Mouse (Mus musculus) neural tube, embryonic 14.5 days (tissue): ENCODE data around the gene Pla2r1. TPM values are rescaled to one million over a fixed set of nuclear protein-coding genes. Genes with fewer than 3 reads are reported as not detected.

Experiments
- ATAC-seq: fragments of 200-750 bp; cut with Nextera tagmentation; 2 replicates; pipeline ENCODE4 v1.8.0; 2017; ENCODE audit warnings: low read depth, mild to moderate bottlenecking, moderate TSS enrichment, moderate library complexity
- H3K27ac ChIP-seq: fragments of 300-500 bp; sonication (generic); 2 replicates; pipeline ENCODE4 v1.5.1; 2014; ENCODE audit warnings: low read depth, mild to moderate bottlenecking, control low read depth, low read length, moderate library complexity, mixed read lengths
- H3K27me3 ChIP-seq: fragments of 300-500 bp; sonication (generic); 2 replicates; pipeline ENCODE4 v1.6.1; 2014; ENCODE audit warnings: low read length; ENCODE audit not compliant: control insufficient read depth, insufficient read depth
- H3K36me3 ChIP-seq: fragments of 300-500 bp; sonication (generic); 2 replicates; pipeline ENCODE4 v1.6.1; 2014; ENCODE audit warnings: low read length, mixed read lengths; ENCODE audit not compliant: control insufficient read depth, insufficient read depth
- H3K4me1 ChIP-seq: fragments of 300-500 bp; sonication (generic); 2 replicates; pipeline ENCODE4 v1.6.1; 2014; ENCODE audit warnings: low read length; ENCODE audit not compliant: control insufficient read depth, insufficient read depth
- H3K4me2 ChIP-seq: fragments of 300-500 bp; sonication (generic); 2 replicates; pipeline ENCODE4 v1.6.1; 2014; ENCODE audit warnings: mild to moderate bottlenecking, low read depth, low read length, control low read depth
- H3K4me3 ChIP-seq: fragments of 300-500 bp; sonication (generic); 2 replicates; pipeline ENCODE4 v1.5.1; 2014; ENCODE audit warnings: low read depth, low read length, control low read depth, mixed read lengths
- H3K9ac ChIP-seq: fragments of 300-500 bp; sonication (generic); replicated peaks from 2 replicates; pipeline ENCODE4 v1.6.1; 2014; ENCODE audit warnings: low read depth, mild to moderate bottlenecking, control low read depth, low read length, mixed read lengths
- H3K9me3 ChIP-seq: fragments of 300-500 bp; sonication (generic); 2 replicates; pipeline ENCODE4 v1.6.1; 2016; ENCODE audit warnings: low read length; ENCODE audit not compliant: control insufficient read depth
- WGBS: fragments of 180-500 bp; shearing (Covaris S2); extraction: QIAGEN DNeasy Blood & Tissue Kit; methylation state at CpG from one replicate; pipeline ENCODE4 v1.1.7; 2014; 5-methylcytosine and 5-hydroxymethylcytosine counted together
- polyA plus RNA-seq: library from polyadenylated mRNA; unstranded; fragments of >200 nt; fragmentation: Nextera tagmentation; extraction: Ambion mirVana; gene quantifications from 2 replicates; pipeline ENCODE4 v1.2.1, GENCODE M21; 2014

Pla2r1 gene
- polyA plus RNA-seq, 1 experiment from 2014 or later = 0.51 TPM

GRCm38 (mm10) chr2:60514863-60515262, 38.2 kb downstream of the Pla2r1 start:
- H3K36me3 ChIP-seq = no peaks in the 10 kb centered on the region
- H3K4me3 ChIP-seq = no peak overlapping the region
- H3K4me1 ChIP-seq = no peaks in the 10 kb centered on the region
- H3K9ac ChIP-seq = no peak overlapping the region
- no peak for ATAC-seq
- H3K9me3 ChIP-seq = no peaks in the 10 kb centered on the region
- no peaks in the 10 kb centered on the region for H3K27me3 ChIP-seq
- no peak overlapping the region for H3K4me2 ChIP-seq
- 71% methylated on average over 4 of the region's 4 CpGs for WGBS
- no peak overlapping the region for H3K27ac ChIP-seq

GRCm38 (mm10) chr2:60510718-60511117, 42.4 kb downstream of the Pla2r1 start:
- Histone ChIP-seq H3K4me2 (no peak overlapping the region), H3K36me3 (no peaks in the 10 kb centered on the region), H3K27me3 (no peaks in the 10 kb centered on the region), H3K4me3 (no peak overlapping the region), H3K9ac (no peak overlapping the region), H3K9me3 (no peaks in the 10 kb centered on the region), H3K4me1 (no peaks in the 10 kb centered on the region), H3K27ac (no peak overlapping the region)
- WGBS = 78% methylated on average over 1 of the region's 1 CpGs
- ATAC-seq = no peak

GRCm38 (mm10) chr2:60505145-60505544, 48.0 kb downstream of the Pla2r1 start:
- H3K4me2 ChIP-seq = no peak overlapping the region
- no peaks in the 10 kb centered on the region for H3K4me1 ChIP-seq
- H3K36me3 ChIP-seq = no peaks in the 10 kb centered on the region
- no peaks in the 10 kb centered on the region for H3K9me3 ChIP-seq
- H3K9ac ChIP-seq = no peak overlapping the region
- WGBS = 41% methylated on average over 2 of the region's 2 CpGs
- no peak for ATAC-seq
- H3K27me3 ChIP-seq = no peaks in the 10 kb centered on the region
- no peak overlapping the region for H3K27ac ChIP-seq
- no peak overlapping the region for H3K4me3 ChIP-seq

- Histone ChIP-seq H3K4me2 (no peak overlapping the region), H3K36me3 (no peaks in the 10 kb centered on the region), H3K9ac (no peak overlapping the region), H3K27ac (no peak overlapping the region), H3K9me3 (no peaks in the 10 kb centered on the region), H3K27me3 (no peaks in the 10 kb centered on the region), H3K4me1 (no peaks in the 10 kb centered on the region), H3K4me3 (no peak overlapping the region)
- 51% methylated on average over 2 of the region's 2 CpGs for WGBS
- ATAC-seq = no peak
Measured at GRCm38 (mm10) chr2:60504718-60505117, 48.4 kb downstream of the Pla2r1 start.

GRCm38 (mm10) chr2:60503991-60504390, 49.1 kb downstream of the Pla2r1 start:
- Histone ChIP-seq H3K9ac (no peak overlapping the region), H3K9me3 (no peaks in the 10 kb centered on the region), H3K4me2 (no peak overlapping the region), H3K36me3 (no peaks in the 10 kb centered on the region), H3K4me1 (no peaks in the 10 kb centered on the region), H3K4me3 (no peak overlapping the region), H3K27me3 (no peaks in the 10 kb centered on the region), H3K27ac (no peak overlapping the region)
- no peak for ATAC-seq
- WGBS = 75% methylated on average over 4 of the region's 4 CpGs

GRCm38 (mm10) chr2:60500583-60501116, 52.5 kb downstream of the Pla2r1 start:
- Histone ChIP-seq H3K4me2 (no peak overlapping the region), H3K27me3 (no peaks in the 10 kb centered on the region), H3K4me1 (no peaks in the 10 kb centered on the region), H3K36me3 (no peaks in the 10 kb centered on the region), H3K27ac (no peak overlapping the region), H3K9me3 (no peaks in the 10 kb centered on the region), H3K4me3 (no peak overlapping the region), H3K9ac (no peak overlapping the region)
- ATAC-seq = no peak
- 91% methylated on average over 1 of the region's 1 CpGs for WGBS

GRCm38 (mm10) chr2:60479906-60480305, 73.2 kb downstream of the Pla2r1 start:
- Histone ChIP-seq H3K9me3 (no peaks in the 10 kb centered on the region), H3K27ac (no peak overlapping the region), H3K9ac (no peak overlapping the region), H3K4me2 (no peak overlapping the region), H3K27me3 (no peaks in the 10 kb centered on the region), H3K36me3 (no peaks in the 10 kb centered on the region), H3K4me1 (no peaks in the 10 kb centered on the region), H3K4me3 (no peak overlapping the region)
- WGBS = 89% methylated on average over 7 of the region's 7 CpGs
- ATAC-seq = no peak

- Histone ChIP-seq H3K36me3 (no peaks in the 10 kb centered on the region), H3K4me3 (no peak overlapping the region), H3K9me3 (no peaks in the 10 kb centered on the region), H3K27me3 (no peaks in the 10 kb centered on the region), H3K4me1 (no peaks in the 10 kb centered on the region), H3K4me2 (no peak overlapping the region), H3K9ac (no peak overlapping the region), H3K27ac (no peak overlapping the region)
- 89% methylated on average over 2 of the region's 2 CpGs for WGBS
- no peak for ATAC-seq
Measured at GRCm38 (mm10) chr2:60478778-60479177, 74.3 kb downstream of the Pla2r1 start.

GRCm38 (mm10) chr2:60468901-60469770, 84.0 kb downstream of the Pla2r1 start:
- Histone ChIP-seq H3K9me3 (no peaks in the 10 kb centered on the region), H3K9ac (no peak overlapping the region), H3K4me2 (no peak overlapping the region), H3K4me3 (no peak overlapping the region), H3K4me1 (no peaks in the 10 kb centered on the region), H3K27ac (no peak overlapping the region), H3K36me3 (no peaks in the 10 kb centered on the region), H3K27me3 (no peaks in the 10 kb centered on the region)
- ATAC-seq = no peak
- 53% methylated on average over 11 of the region's 11 CpGs for WGBS
